Mouse (Mus musculus) erythroblast, adult 5-6 weeks (primary cell): ENCODE results near the gene Selenoi. TPM values are rescaled to one million over a fixed set of nuclear protein-coding genes. Genes with fewer than 3 reads are reported as not detected.
A peak's percentile ranks its signal among the peaks of the same experiment; 100 is the strongest.

Experiments used
- ATAC-seq: replicated peaks from 2 replicates; pipeline ENCODE4 v1.8.0; 2016; ENCODE audit warnings: moderate number of reproducible peaks, mild to moderate bottlenecking, moderate TSS enrichment, inconsistent platforms; ENCODE audit not compliant: poor library complexity, low FRiP score, severe bottlenecking
- total RNA-seq, 2 experiments: library from RNA; stranded (forward) in 1 of 2; stranded (reverse) in 1 of 2; fragments of 150-400 nt in 1 of 2; fragments of 200-764, 138-1000 nt in 1 of 2; gene quantifications; 2 replicates each; pipeline versions ENCODE4 v1.2.3 to v1.2.4; 2015 to 2017; ENCODE audit warnings: low replicate concordance in 2 of 2

The Selenoi gene
- total RNA-seq, 2 experiments from 2014 or later: 8.0 to 9.6 TPM

DNA sequence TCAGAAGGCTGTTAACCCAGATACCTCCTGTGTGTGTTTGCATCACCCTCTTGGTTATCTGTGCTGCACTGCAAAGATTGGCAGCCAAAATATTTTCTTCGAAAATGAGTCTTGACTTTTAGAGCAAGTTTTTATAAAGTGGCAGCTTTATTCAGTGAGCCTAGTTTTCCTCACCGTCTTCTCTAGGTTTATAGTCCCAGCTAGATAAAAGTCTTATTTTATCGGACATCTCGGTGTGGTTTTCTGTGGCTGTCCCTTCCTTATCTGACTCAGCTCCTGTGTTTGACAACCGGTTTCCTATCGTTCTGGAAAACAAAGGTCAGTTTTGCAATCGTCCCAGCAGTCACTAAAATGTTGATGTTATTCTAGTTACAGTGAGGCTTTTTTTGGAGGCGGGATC is 1.6 kb downstream of the Selenoi start:
- ATAC-seq: no peak

- no peak for ATAC-seq
These were observed 3.3 kb downstream of the Selenoi start for GRCm38 (mm10) chr5:30235641-30236126.

DNA sequence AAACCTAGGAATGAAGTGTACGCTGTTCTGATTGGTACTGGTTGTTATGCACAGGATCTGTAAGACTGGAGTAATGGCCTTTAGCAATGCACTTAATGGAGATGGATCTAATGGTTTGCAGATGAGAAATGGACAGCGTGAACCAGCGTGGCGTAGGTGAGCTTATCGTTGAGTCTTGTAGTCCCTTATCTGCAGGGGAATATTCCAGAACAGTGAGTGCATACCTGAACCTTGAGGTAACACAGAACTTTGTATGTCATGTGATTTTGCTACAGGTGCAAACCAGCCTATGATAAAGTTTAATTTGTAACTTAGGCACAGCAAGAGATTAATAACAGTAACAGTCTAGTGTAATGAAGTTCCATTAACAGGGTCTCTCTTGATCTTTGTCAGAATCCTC is 6.2 kb downstream of the Selenoi start:
- ATAC-seq: no peak

GRCm38 (mm10) chr5:30240552-30240951 is 8.2 kb downstream of the Selenoi start:
- peak; percentile 71 for ATAC-seq

DNA sequence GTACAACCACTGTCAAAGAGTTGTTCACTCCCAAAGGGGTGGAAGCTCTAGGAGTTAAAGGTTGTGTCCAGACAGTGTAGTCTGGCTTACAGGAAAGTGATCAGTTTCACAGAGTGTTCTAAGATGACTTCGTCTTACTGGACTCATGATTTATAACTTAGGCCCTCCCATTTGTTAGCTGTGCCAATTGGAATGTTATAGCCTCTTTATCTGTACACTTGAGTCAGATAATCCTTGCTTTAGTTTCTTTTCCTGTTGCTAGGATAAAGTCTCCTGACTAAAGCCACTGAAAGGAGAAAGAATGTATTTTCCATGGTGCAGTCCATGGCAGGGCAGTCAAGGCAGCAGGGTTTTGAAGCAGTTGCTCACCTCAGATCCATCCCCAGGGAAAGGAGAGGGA is 10.0 kb downstream of the Selenoi start:
- ATAC-seq: no peak

DNA sequence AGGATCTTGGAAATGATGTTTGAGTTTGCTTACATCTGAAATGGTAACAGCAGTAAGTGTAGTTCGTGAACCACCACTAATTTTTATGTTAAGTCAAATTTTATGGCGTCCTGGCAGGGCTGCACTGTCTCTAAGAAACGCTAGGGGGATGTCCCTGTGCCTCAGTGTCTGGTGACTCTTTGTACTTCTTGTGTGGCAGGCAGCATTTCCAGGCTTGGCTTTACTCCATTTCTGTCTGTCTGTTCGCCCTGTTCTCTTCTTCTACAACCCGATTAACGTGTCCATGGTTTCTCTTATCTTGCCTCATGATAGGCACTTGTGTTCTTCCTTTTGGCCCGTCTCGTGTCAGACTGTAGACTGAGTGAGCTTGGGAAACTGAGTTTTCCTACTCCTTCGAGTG is 11.4 kb downstream of the Selenoi start:
- peak; percentile 62 for ATAC-seq

DNA sequence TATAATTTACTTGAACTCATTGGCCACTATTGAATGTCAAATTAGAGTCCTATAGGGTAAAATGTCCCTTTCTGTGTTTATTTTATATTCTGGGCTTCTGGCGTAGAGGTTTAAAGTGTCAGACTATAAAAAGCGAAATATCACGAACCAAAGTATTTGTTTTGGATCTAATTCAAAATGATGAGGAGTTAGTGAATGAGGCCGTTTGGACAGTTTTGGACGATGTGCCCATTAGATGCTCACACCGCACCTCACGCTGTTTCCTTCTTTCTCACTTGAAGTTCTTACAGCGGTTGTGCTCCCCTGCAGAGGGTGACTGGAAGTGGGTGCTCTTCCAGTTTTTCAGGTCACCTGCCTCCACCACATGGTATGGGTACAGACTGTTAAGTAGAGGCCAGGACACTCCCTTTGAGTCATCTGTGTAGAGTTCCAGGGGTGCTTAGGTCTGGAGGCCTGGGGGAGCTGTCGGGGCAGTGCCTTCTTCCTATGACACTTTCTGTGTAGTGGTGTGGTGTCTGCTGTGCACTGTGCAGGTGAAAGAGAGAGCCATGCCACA is 13.6 kb downstream of the Selenoi start:
- no peak for ATAC-seq

DNA sequence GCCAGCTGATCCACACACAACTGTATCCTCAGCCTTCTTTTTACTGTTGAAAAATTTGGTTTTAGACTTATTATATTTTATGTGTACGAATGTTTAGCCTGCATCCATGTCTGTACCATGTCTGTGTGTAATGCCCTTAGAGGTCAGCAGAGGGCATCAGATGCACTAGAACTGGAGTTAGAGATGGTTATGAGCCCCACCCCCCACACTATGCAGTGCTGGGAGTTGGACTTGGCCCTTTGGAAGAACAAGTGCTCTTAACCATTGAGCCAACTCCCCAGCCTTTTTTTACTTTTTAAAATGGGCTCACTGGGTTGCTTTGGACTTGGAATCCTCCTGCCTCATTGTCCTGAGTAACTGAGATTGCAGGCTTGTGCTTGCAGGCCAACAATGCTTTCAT is 15.3 kb downstream of the Selenoi start:
- ATAC-seq: no peak

DNA sequence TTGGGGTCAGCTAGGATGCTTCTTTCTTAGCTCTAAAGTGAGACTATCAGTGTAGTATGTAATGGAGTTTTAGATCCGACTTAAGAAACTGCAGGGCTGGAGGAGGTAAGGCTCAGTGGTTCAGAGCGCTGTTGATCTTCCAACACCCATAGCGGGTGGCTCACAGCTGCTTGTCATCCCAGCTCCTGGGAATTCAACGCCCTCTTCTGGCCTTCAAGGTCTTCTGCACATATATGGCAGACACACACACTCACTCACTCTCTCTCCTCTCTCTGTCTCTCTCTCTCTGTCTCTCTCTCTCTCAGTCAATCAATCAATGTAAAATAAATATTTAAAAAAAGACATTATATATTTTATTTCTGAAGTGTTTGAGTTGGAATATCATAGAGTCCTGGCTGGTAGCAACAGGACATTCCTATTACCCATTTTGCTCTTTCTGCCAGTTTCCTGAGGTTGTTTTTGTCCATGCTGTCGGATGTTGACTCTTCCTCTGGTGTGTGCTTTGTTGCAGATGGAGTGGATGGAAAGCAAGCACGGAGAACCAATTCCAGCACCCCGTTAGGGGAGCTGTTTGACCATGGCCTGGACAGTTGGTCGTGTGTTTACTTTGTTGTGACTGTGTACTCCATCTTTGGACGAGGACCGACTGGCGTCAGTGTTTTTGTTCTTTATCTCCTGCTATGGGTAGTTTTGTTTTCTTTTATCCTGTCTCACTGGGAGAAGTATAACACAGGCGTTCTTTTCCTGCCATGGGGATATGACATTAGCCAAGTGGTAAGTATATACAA is 23.4 kb downstream of the Selenoi start:
- no peak for ATAC-seq

- no peak for ATAC-seq
These were observed 26.4 kb downstream of the Selenoi start for GRCm38 (mm10) chr5:30258776-30259175.

- ATAC-seq: no peak
These were observed 38.3 kb downstream of the Selenoi start for GRCm38 (mm10) chr5:30270571-30271190.

DNA sequence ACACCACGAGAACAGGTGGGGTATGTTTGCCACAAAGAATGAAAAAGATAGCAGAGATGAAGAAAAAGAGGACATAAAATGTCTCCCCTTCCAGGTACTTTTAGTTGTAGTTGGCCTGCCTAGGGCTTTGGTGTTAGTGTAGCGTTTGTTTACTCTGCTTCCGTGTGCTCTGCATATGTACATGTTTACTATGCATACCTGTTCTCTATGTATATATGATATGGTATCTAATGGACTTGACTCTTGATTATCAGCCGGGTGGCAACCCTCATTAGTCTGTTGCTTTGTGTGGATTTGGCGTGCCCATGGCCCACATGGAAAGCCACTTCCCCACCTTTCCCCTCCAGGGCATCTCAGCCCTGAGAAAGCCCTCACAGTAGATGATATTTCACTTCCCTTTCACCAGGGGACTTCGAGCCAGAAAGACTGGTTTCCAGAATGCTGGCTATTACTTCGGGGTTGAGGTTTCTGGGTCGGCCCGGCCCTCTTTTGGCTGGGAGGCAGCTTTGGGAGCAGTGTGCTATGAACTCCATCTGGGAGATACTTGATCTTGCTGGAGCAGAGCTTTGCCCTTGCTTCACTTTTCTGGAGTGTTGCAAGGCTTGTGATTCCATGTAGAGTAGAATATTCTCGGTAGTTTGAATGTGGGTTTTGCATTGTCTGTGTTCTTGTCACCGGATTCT is 39.4 kb downstream of the Selenoi start:
- ATAC-seq: no peak

DNA sequence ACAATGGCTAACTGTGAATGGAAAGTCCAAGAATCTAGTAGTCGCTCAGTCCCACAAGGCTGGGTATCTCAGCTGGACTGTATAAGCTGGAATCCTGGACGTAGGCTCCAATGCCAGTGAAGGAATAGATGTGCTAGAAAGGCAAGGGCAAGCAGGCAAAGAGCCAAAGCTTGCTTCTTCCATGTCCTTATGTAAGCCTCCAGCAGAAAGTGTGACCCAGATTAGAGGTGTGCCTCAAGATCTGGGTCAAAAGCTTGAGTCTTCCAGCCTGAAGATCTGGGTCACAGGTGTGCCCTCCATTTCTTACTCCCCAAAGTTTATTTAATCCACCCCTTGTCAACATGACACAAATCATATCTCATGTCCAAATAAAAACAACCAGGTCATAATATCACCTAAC is 44.0 kb downstream of the Selenoi start:
- no peak for ATAC-seq

- no peak for ATAC-seq
These were observed 46.6 kb downstream of the Selenoi start for GRCm38 (mm10) chr5:30278952-30279351.

DNA sequence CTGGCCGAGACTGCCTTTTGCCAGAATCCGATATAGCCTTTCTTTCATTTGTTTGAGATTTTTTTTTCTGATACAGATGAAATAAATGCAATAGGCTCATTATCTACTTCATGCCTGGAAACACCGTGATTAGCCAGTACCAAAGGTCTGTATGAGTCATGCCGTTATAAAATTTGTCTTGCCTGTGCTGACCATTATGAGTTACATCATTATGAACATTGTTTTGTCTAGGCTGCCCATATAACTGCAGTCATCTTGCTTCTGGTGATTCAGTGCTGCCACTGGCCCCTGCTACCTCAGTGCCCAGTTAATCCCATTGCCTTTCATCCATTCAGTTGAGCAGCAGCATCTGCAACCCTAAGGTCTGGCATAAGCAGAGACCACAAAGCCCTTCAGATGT is 47.1 kb downstream of the Selenoi start:
- ATAC-seq: no peak

DNA sequence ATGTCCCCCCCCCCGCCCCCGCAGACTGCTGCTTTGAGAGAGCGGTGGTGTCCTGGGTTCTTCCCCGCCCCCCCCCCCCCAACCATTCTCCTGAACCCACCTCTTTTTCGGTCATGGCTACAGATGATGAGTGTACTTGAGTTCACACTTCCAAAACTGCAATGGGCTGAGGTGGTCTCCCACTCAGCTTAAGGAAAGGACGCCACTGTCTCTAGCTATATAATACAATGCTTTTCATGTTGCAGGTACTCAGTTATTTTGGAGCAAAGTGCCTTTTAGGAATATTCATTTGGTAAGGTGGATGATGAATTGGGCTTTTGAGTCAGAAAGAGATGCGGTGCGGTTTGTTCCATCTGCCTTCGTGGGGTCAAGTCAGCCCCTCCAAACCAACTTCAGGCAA is 48.5 kb downstream of the Selenoi start:
- no peak for ATAC-seq

DNA sequence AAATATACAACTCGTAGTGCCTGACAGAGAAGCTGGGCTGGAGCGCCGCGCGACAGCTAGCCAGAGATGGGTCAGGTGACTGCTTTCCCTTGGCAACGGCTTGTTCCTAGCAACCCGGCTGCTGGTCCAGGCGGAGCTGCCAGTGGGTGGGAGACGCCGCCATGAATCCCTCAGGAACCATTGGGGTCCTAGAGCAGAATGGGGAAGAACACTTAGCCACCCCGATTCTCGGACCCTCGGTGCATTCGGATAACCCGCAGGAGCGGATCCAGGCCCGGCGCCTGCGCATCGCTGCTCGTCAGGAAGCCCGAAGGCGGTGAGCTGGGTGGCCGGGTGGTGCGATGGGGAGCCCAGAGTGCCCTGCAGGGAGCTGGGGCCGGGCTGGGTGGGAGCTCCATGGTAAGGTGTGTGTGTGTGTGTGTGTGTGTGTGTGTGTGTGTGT is 48.9 kb downstream of the Selenoi start, which contains the start of gene Drc1:
TSS of gene Drc1 (plus strand) at position 98 of the 442 bp plus-strand sequence.
- no peak for ATAC-seq

DNA sequence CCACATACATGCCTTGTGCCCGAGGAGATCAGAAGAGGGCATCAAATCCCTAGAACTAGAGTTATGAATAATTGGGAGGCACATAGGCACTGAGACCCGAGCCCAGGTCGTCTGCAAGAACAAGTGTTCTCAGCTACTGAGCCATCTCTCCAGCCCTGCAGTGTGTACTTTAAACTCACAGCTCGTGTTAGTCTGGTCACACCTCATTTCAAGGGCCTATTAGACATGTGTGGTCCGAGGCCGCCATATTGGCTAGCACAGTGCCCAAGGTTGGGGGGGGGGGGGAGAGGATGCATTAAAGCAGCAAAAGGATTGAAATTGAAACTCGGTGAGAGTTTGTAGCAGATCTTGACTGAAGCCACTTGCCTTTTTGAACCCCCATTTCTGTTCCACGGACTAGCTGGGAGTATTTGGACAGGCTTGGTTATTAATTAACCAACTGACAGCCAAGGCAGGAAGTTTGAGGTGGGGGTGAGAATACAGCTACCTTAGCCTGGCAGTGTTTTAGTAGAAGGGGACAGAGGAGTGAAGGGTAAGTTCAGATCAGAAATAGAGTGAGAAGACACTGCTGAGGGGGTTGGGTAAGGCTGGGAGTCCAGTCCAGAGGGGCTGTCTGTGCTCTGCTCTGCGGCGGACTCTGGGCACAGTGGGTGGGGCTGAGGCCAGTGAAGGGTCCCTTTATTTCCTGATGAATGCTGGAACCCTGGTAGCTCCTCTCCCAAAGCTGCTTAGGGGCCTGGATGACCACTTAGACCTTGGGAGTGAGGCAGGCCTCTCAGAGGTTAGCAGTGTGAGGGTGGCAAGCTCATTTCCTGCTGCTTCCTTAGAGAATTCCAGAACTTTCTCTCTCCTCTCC is 53.8 kb downstream of the Selenoi start:
- ATAC-seq: no peak

GRCm38 (mm10) chr5:30287106-30287882 is 54.9 kb downstream of the Selenoi start:
- no peak for ATAC-seq
